Mouse (Mus musculus): ENCODE data around the gene BC035947. TPM values are rescaled to one million over a fixed set of nuclear protein-coding genes. Genes with fewer than 3 reads are reported as not detected.
"Not testable (repeated sequence)": the region's sequence is repeated elsewhere in the genome, so short reads cannot be mapped to it uniquely, and the experiment has no call there.

BC035947 gene
- polyA plus RNA-seq, 1 experiment from 2014 or later = 0.37 TPM

DNA sequence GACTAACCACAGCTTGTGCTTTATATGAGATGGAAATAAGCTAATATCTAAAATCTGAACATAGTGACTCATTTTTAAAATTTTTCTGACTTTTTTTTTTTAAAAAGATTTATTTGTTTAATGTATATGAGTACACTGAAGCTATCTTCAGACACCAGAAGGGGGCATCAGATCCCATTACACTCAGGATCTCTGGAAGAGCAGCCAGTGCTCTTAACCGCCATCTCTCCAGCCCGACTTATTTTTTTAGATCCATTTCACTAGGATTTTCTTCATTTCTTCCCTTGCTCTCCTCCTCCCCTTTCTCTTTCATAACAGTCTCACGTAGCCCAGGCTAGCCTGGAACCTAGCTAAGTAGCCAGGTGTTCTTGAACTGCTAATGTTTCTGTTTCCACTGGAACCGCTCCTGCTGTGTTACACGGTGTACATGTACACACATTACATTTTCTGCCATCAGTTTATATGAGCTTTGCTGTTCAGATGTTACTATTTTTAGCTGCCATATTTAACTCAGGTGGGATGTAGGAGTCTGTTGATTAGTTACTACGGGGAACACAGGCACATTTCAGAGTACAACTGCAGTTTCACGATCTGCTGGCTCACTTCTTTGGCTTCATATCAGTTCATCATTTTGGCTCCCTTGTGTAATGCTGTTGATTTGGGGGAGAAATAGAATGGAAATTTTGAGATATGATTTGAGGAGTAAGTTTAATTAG lies 18.7 kb upstream of the BC035947 start:
- 0 out of 2 replicates have a peak, but pooled peaks cover 2% of the 10 kb centered on the region for H3K4me1 ChIP-seq
- WGBS = 84% methylated on average over 7 of the region's 7 CpGs
- no peak overlapping the region for H3K27ac ChIP-seq
- DNase-seq (ENCODE audit: extremely low spot score, low spot score) = no peak
- H3K4me3 ChIP-seq = no peak overlapping the region
- no peaks in the 10 kb centered on the region for H3K36me3 ChIP-seq (replicated peaks)
- H3K9me3 ChIP-seq = no peaks in the 10 kb centered on the region
- H3K27me3 ChIP-seq (ENCODE audit: poor library complexity, severe bottlenecking) = no peaks in the 10 kb centered on the region

DNA sequence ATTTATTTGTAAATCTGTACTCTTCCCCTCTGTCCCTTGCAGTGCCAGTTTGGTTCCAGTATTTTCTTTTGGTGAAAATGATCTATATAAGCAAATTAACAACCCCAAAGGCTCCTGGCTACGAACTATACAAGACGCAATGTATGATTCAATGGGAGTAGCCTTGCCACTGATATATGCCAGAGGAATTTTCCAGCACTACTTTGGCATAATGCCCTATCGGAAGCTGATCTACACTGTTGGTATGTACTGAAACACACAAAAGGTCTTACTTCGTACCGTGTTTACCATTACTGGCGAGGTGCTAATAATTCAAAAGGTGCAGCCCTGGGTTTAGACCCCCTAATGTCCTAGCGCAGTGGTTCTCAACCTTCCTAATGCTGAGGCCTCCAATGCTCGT lies 17.1 kb upstream of the BC035947 start:
- H3K4me1 ChIP-seq = 0 out of 2 replicates have a peak, but pooled peaks cover 2% of the 10 kb centered on the region
- H3K27me3 ChIP-seq (ENCODE audit: poor library complexity, severe bottlenecking) = no peaks in the 10 kb centered on the region
- 94% methylated on average over 8 of the region's 8 CpGs for WGBS

DNA sequence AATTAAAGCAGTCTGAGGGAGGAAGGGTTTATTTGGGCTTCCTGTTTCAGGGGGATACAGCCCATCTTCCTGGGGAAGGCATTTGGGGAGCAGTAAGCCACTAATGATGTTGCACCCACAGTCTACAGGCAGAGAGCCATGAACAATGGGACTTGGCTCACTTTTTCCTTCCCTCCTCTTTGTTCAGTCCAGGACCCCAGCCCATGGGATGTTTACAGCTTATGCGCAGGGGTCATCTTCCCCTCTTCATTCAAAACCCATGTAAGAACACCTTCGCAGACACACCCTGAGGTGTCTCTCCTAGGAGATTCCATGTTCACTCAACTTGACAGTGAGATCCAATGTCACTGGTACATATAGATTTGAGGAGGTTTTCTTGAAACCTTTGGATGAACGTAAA lies 16.4 kb upstream of the BC035947 start:
- H3K4me1 ChIP-seq = 0 out of 2 replicates have a peak, but pooled peaks cover 2% of the 10 kb centered on the region
- 92% methylated on average over 3 of the region's 3 CpGs for WGBS
- H3K27ac ChIP-seq = no peak overlapping the region
- H3K27me3 ChIP-seq (ENCODE audit: poor library complexity, severe bottlenecking) = no peaks in the 10 kb centered on the region
- no peaks in the 10 kb centered on the region for H3K36me3 ChIP-seq (replicated peaks)
- H3K9me3 ChIP-seq = no peaks in the 10 kb centered on the region
- DNase-seq (ENCODE audit: extremely low spot score, low spot score) = no peak
- H3K4me3 ChIP-seq = no peak overlapping the region

More for the DNA sequence above, 17.1 kb upstream of the BC035947 start:
- Histone ChIP-seq H3K9me3 (no peaks in the 10 kb centered on the region), H3K27ac (no peak overlapping the region), H3K4me3 (no peak overlapping the region), H3K36me3 (replicated peaks) (no peaks in the 10 kb centered on the region)
- DNase-seq (ENCODE audit: extremely low spot score, low spot score) = no peak

DNA sequence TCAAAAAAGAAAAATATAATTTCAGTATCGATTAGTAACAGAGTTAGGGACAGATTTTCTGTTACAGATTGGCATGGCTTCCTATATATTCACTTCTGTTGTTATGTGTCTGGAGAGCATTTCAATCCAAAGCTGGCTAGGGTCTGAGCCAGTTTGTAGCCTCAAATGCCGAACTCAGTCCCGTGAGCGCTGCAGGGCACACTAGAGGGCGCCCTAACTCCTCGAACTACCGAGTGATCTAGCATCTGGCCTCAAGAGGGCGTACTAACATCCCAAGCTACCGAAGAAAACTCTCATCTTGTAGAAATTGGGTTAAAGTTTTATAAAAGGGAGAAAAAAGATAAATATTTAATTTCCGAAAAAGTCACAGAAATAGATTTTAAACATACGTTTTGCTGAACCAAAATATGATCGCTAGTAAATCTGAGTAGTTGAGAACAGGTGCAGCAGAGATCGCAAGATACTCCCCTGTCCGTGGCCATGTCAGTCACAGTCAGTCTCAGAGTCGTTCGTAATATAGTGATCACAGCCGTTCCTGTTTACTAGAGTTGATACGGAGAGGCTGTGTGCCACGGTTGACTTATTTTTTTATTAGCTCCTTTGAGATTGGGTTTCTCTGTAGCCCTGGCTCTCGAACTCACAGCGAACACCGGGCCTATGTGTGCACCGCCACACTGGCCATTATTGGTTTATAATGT lies 13.4 kb upstream of the BC035947 start:
- Histone ChIP-seq H3K9me3 (no peaks in the 10 kb centered on the region), H3K27ac (no peak overlapping the region), H3K4me3 (no peak overlapping the region), H3K36me3 (replicated peaks) (no peaks in the 10 kb centered on the region), H3K4me1 (0 out of 2 replicates have a peak, but pooled peaks cover 2% of the 10 kb centered on the region), H3K27me3 (ENCODE audit: poor library complexity, severe bottlenecking) (no peaks in the 10 kb centered on the region)
- DNase-seq (ENCODE audit: extremely low spot score, low spot score) = peak; percentile 60
- 55% methylated on average over 23 of the region's 23 CpGs for WGBS

DNA sequence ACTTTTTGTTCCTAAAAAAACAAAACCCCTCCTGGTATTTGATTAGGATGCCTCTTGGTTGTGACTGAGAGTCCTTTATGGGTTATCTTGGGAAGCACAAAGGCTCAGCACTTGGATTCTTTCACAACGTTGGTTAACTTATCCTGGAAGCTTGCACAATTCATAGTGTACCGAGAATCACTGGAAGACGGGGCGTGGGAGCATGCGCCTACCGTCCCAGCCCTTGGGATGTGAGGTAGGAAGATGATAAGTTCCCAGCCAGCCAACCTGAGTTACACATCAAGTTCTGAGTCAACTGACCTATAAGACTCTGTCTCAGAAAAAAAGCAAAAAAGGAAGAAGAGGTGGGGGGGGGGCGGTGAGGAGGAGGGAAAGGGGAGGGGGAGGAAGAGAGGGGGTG lies 6.9 kb upstream of the BC035947 start:
- Histone ChIP-seq H3K27me3 (ENCODE audit: poor library complexity, severe bottlenecking) (no peaks in the 10 kb centered on the region), H3K27ac (no peak overlapping the region), H3K9me3 (no peaks in the 10 kb centered on the region), H3K4me1 (no peaks in the 10 kb centered on the region), H3K36me3 (replicated peaks) (no peaks in the 10 kb centered on the region), H3K4me3 (no peak overlapping the region)
- DNase-seq (ENCODE audit: extremely low spot score, low spot score) = no peak
- WGBS = 87% methylated on average over 7 of the region's 7 CpGs

DNA sequence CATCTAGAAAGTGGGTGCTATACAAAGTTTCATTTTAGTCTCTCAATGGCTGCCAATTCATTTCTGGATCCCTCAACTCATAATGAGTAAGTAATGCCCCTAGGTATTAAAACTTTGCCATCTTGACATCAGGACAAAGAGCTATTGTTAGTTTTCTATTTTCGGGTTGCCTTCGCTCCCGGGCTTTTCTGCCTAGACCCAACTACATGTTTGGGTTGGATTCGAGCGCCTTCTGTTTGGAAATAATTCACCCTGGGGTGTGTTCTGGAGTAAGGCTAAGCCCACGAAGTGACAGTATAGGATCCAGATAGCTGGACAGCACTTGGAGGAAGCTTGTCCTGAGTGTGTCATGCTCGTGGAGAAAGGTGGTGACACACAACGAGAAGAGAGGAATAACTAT lies 798 bp upstream of the BC035947 start:
- Histone ChIP-seq H3K27ac (no peak overlapping the region), H3K36me3 (replicated peaks) (no peaks in the 10 kb centered on the region), H3K9me3 (no peaks in the 10 kb centered on the region), H3K4me3 (no peak overlapping the region), H3K27me3 (ENCODE audit: poor library complexity, severe bottlenecking) (peaks cover 27% of the 10 kb centered on the region), H3K4me1 (peaks cover 14% of the 10 kb centered on the region)
- DNase-seq (ENCODE audit: extremely low spot score, low spot score) = no peak
- 82% methylated on average over 8 of the region's 8 CpGs for WGBS

DNA sequence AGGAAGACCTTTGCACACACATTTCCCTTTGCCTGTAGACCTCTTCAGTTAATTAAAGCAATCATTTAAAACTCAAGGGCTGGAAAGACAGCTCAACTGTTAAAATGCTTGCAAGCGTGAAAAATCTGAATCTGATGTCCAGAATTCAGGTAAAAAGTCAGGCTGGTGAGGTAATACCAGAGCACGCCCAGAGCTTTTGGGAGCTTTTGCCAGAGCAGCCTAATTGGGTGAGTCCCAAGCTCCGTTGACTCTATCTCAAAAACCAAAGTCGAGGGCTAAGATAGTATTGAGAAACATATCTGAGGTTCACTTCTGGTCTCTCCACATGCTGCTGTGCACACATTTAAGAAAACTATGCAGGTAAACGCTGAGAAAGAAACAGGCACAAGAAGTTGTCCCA lies 1.1 kb downstream of the BC035947 start, which contains the start of gene Mogat1:
Gene Mogat1, plus strand, starts transcription at position 130 of the 400 bp plus-strand sequence.
- Histone ChIP-seq H3K36me3 (replicated peaks) (no peaks in the 10 kb centered on the region), H3K9me3 (no peaks in the 10 kb centered on the region), H3K27me3 (ENCODE audit: poor library complexity, severe bottlenecking) (peaks cover 27% of the 10 kb centered on the region), H3K4me3 (peak within 1 kb of the TSS; percentile 52), H3K4me1 (peaks cover 14% of the 10 kb centered on the region), H3K27ac (peak within 1 kb of the TSS; percentile 78)
- no peak for DNase-seq (ENCODE audit: extremely low spot score, low spot score)
- 59% methylated on average over 5 of the region's 5 CpGs for WGBS

DNA sequence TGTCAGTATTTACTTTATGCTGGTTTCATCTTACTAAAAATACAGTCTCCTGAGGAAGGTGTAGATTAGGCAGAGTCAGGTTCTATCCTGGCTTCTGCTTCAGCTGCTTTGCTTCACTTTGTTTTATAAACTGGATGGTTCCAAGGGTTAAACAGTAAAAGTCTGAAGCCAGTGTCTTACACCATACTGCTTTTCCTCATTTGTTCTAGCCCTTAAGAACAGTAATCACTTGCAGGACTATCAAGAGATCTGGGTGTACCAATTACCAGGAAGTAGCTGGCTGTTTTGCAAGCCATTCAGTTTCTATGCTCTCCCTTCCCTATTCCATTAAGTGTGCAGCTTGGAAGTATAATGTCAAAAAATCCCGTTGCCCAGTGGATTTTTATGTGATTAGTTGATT lies 4.8 kb downstream of the BC035947 start:
- H3K4me3 ChIP-seq = no peak overlapping the region
- peaks cover 14% of the 10 kb centered on the region for H3K4me1 ChIP-seq
- no peaks in the 10 kb centered on the region for H3K9me3 ChIP-seq
- peaks cover 22% of the 10 kb centered on the region for H3K27me3 ChIP-seq (ENCODE audit: poor library complexity, severe bottlenecking)
- no peak for DNase-seq (ENCODE audit: extremely low spot score, low spot score)
- WGBS = 64% methylated on average over 1 of the region's 1 CpGs
- H3K27ac ChIP-seq = no peak overlapping the region
- no peaks in the 10 kb centered on the region for H3K36me3 ChIP-seq (replicated peaks)

DNA sequence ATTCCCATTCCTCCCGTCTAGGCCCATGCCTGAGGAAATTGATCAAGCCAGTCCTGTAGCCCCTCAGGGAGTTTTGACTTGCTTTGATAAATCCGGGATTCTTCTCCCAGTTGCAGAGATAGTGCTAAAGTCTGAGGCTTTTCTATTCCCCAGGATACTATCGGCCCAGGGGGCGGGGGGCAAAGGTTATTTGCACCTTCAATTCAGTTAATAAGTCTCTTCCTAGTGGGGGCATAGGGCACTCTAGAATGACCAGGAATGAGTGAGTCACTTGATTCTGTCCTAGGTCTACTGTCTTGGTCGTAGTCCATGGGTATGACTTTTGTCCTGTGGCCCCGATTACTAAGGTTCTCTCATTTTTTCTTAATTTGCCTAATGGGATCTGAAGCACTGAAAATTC lies 9.4 kb downstream of the BC035947 start:
- Histone ChIP-seq H3K9me3 (no peaks in the 10 kb centered on the region), H3K36me3 (replicated peaks) (no peaks in the 10 kb centered on the region), H3K27me3 (ENCODE audit: poor library complexity, severe bottlenecking) (no peaks in the 10 kb centered on the region), H3K27ac (no peak overlapping the region), H3K4me3 (no peak overlapping the region), H3K4me1 (no peaks in the 10 kb centered on the region)
- no peak for DNase-seq (ENCODE audit: extremely low spot score, low spot score)
- 90% methylated on average over 6 of the region's 6 CpGs for WGBS

DNA sequence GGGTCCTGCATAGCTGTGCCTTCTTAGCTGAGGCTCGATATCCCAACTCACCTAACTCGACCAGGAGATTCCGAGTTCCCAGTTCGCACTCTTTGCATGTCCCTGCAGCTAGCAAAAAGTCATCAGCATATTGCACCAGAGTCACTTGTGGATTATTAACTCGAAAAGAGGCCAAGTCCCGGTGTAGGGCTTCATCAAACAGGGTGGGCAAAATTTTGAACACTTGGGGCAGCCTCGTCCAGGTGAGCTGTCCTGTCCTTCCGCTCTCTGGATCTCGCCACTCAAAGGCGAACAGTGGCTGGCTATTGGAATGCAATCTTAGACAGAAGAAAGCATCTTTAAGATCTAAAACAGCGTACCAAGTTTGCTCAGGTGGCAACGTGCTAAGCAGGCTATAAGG lies 10.1 kb downstream of the BC035947 start:
- 94% methylated on average over 12 of the region's 12 CpGs for WGBS
- not testable (repeated sequence) for DNase-seq (ENCODE audit: extremely low spot score, low spot score)

DNA sequence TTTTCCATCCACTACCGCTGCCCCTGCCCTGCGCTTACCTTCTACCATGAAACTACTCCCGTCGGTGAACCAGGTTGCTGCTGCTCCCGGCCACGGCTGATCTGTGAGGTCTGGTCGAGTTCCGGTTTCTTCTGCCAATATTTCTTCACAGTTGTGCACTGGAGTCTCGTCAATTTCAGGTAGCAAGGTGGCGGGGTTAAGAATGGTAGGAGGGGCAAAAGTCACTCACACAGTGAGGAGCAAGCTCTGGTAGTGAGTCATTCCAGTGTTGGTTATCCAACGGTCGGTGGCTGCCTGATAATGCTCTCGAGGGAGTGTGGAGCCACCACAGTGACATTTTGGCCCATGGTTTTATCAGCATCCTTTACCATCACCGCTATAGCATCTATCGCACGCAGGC lies 10.9 kb downstream of the BC035947 start:
- Histone ChIP-seq H3K9me3 (no peaks in the 10 kb centered on the region), H3K27me3 (ENCODE audit: poor library complexity, severe bottlenecking) (no peaks in the 10 kb centered on the region), H3K36me3 (replicated peaks) (no peaks in the 10 kb centered on the region), H3K4me3 (no peak overlapping the region), H3K4me1 (no peaks in the 10 kb centered on the region), H3K27ac (no peak overlapping the region)
- WGBS = 96% methylated on average over 16 of the region's 16 CpGs
- DNase-seq (ENCODE audit: extremely low spot score, low spot score) = no peak

More for the DNA sequence above, 10.1 kb downstream of the BC035947 start:
- H3K27me3 ChIP-seq (ENCODE audit: poor library complexity, severe bottlenecking); H3K9me3 ChIP-seq; H3K36me3 ChIP-seq (replicated peaks); H3K4me3 ChIP-seq; H3K27ac ChIP-seq; H3K4me1 ChIP-seq: not testable (repeated sequence)

DNA sequence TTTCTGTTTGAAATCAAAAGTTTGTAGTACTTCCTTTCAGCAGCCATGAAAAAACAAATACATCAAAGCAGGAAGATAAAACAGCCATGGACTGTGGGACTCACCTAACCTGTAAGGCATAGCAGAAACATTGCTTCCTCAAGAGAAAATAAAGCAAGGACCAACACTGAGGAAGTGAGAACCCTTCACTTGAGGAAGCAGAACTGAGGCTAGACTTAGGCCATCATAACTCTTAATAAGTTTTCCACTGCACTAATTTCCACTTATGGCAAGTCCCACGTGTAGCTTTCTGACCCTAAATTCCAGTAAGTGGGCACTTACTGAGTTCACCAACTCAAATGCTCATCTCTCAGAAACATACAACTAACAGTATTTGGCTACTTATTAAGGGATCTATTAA lies 21.8 kb downstream of the BC035947 start:
- no peak for DNase-seq (ENCODE audit: extremely low spot score, low spot score)
- Histone ChIP-seq H3K4me1 (peaks cover 30% of the 10 kb centered on the region), H3K27ac (no peak overlapping the region), H3K9me3 (no peaks in the 10 kb centered on the region), H3K4me3 (peak overlapping the region; percentile 97; the same call in 1 of the 2 replicates), H3K27me3 (ENCODE audit: poor library complexity, severe bottlenecking) (no peaks in the 10 kb centered on the region), H3K36me3 (replicated peaks) (no peaks in the 10 kb centered on the region; the same call in 1 of the 2 replicates)
- WGBS = 81% methylated on average over 1 of the region's 1 CpGs

All from forebrain, embryonic 10.5 days (tissue).